Comparison of ENCODE assay signal across 23 mouse cellular contexts in the genomic region with DNA sequence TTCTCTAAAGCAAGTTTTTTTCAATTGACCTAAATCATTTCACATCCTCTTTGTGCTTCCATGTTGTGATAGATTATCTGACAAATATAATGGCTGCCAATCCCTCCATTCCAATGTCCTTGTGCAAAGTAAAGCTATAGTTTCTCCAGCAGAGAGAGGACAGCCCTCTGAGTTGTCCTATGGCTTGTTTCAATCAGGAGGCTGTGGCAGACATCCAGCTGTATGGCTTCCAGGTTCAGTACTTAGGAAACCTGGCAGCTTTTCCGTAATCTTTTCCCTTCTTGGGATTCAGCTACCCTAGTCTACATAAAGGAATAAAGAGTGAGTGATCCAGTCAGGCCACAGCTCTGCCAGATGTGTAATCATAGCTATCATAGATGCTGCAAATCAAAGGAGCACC.
DNase-seq lines count a peak whose midpoint lies in the region; ATAC-seq and TF ChIP-seq lines count a peak whose summit lies in the region.
"Had no signal": no experiment of that assay in that cellular context is flagged by ENCODE, and none has a peak within 500 bp of the region (broad histone marks: within the 10 kb centered on the region; RNA-seq: fewer than 3 reads in every experiment).

No protein-coding gene starts in this region.

- ATAC-seq in lung, embryonic 14.5 days (ENCODE audit: insufficient read depth), result no peak
- ATAC-seq: forebrain, embryonic 16.5 days; intestine, embryonic 16.5 days; midbrain, embryonic 15.5 days had no signal

- no peak overlapping the region for H3K27ac ChIP-seq in lung, embryonic 14.5 days (ENCODE audit: low read depth)
- H3K27ac ChIP-seq: embryonic facial prominence, embryonic 15.5 days; hindbrain, embryonic 15.5 days; kidney, postnatal 0 days; left cerebral cortex, adult 2 months; midbrain, embryonic 15.5 days had no signal

- no peaks in the 10 kb centered on the region for H3K36me3 ChIP-seq in lung, embryonic 14.5 days (ENCODE audit: insufficient read depth)
- H3K36me3 ChIP-seq: embryonic facial prominence, embryonic 15.5 days; hindbrain, embryonic 15.5 days; midbrain, embryonic 15.5 days had no signal

- TF ChIP-seq CTCF in lung, embryonic 14.5 days (IDR thresholded peaks at IDR 0.05; ENCODE audit: low read depth), result no peak

- no peaks in the 10 kb centered on the region for H3K9me3 ChIP-seq in lung, embryonic 14.5 days (ENCODE audit: low read depth, low read length)
- H3K9me3 ChIP-seq: embryonic facial prominence, embryonic 15.5 days; hindbrain, embryonic 15.5 days; midbrain, embryonic 15.5 days had no signal

- WGBS in lung, embryonic 14.5 days, result 52% methylated on average over 1 of the region's 1 CpGs

- peak; percentile 25 for DNase-seq in adrenal gland, postnatal 10 days
- DNase-seq in adrenal gland, adult (ENCODE audit: inconsistent age in 2 of 2, low spot score in 1 of 2), result no peak
- DNase-seq in gastrocnemius, postnatal 10 days, result peak; percentile 7
- no peak for DNase-seq in gastrocnemius, postnatal 36 days
- DNase-seq in lung, embryonic 14.5 days, result peak; percentile 44
- DNase-seq in lung, postnatal 36 days, result no peak
- peak; percentile 2 for DNase-seq in NIH3T3 (ENCODE audit: low read depth)
- DNase-seq in frontal cortex, postnatal 36 days (ENCODE audit: low spot score in 2 of 2), result no peak
- DNase-seq: adrenal gland, postnatal 36 days; cerebellum, adult 18-20 months; embryo, embryonic 11 days; thymus, adult 18-20 months; thymus, postnatal 36 days had no signal

- H3K9ac ChIP-seq in lung, embryonic 14.5 days, result no peak overlapping the region
- H3K9ac ChIP-seq: embryonic facial prominence, embryonic 15.5 days; hindbrain, embryonic 15.5 days; midbrain, embryonic 15.5 days had no signal

- no peak overlapping the region for H3K4me3 ChIP-seq in lung, embryonic 14.5 days (ENCODE audit: low read depth, low read length)
- H3K4me3 ChIP-seq: embryonic facial prominence, embryonic 15.5 days; hindbrain, embryonic 15.5 days; left cerebral cortex, adult 2 months; midbrain, embryonic 15.5 days; myocyte had no signal

- no peaks in the 10 kb centered on the region for H3K4me1 ChIP-seq in lung, embryonic 14.5 days (ENCODE audit: insufficient read depth)
- H3K4me1 ChIP-seq: embryonic facial prominence, embryonic 15.5 days; hindbrain, embryonic 15.5 days; midbrain, embryonic 15.5 days had no signal

- H3K4me2 ChIP-seq in lung, embryonic 14.5 days, result no peak overlapping the region
- H3K4me2 ChIP-seq: embryonic facial prominence, embryonic 15.5 days; heart, embryonic 11.5 days; hindbrain, embryonic 15.5 days; liver, embryonic 11.5 days; midbrain, embryonic 15.5 days had no signal

- H3K27me3 ChIP-seq in lung, embryonic 14.5 days (ENCODE audit: insufficient read depth, low read length), result no peaks in the 10 kb centered on the region
- H3K27me3 ChIP-seq: hindbrain, embryonic 15.5 days; midbrain, embryonic 15.5 days had no signal

- intact Hi-C loops in gastrocnemius, postnatal 36 days (cut with DNase I), result no loop called here

Comparison
In these comparisons a context has a peak if more than half of its experiments do, and no peak if none do; other contexts are left out.
1. DNase-seq: peak in adrenal gland, postnatal 10 days (single experiment), gastrocnemius, postnatal 10 days (single experiment), lung, embryonic 14.5 days (single experiment) and NIH3T3 (single experiment); none in adrenal gland, adult (0 of 2), gastrocnemius, postnatal 36 days (0 of 2), lung, postnatal 36 days (single experiment) and frontal cortex, postnatal 36 days (0 of 2).